Mouse (Mus musculus) hematopoietic stem cell, adult 5-6 weeks (primary cell): ENCODE measurements around the gene Mab21l2. TPM values are rescaled to one million over a fixed set of nuclear protein-coding genes. Genes with fewer than 3 reads are reported as not detected.

ENCODE experiments used
- ATAC-seq, 2 experiments: fragments of 125-278 bp in 1 of 2; replicated peaks in 1 of 2; 2 replicates each; pipeline ENCODE4 v1.8.0; 2016 to 2017; ENCODE audit warnings: inconsistent platforms in 2 of 2, mild to moderate bottlenecking in 2 of 2, moderate number of reproducible peaks in 2 of 2, low read depth in 1 of 2, moderate TSS enrichment in 1 of 2; ENCODE audit not compliant: low FRiP score in 2 of 2, poor library complexity in 2 of 2, severe bottlenecking in 2 of 2, insufficient read depth in 1 of 2, low TSS enrichment in 1 of 2
- total RNA-seq: library from RNA; stranded (forward); fragments of 172-1452, 232-1000 nt; gene quantifications from 2 replicates; pipeline ENCODE4 v1.2.3, GENCODE M21; 2017

Gene Mab21l2
- total RNA-seq, 1 experiment from 2014 or later, result not detected

- no peak for ATAC-seq
Observed at GRCm38 (mm10) chr3:86544785-86545184, 3.6 kb downstream of the Mab21l2 start.

DNA sequence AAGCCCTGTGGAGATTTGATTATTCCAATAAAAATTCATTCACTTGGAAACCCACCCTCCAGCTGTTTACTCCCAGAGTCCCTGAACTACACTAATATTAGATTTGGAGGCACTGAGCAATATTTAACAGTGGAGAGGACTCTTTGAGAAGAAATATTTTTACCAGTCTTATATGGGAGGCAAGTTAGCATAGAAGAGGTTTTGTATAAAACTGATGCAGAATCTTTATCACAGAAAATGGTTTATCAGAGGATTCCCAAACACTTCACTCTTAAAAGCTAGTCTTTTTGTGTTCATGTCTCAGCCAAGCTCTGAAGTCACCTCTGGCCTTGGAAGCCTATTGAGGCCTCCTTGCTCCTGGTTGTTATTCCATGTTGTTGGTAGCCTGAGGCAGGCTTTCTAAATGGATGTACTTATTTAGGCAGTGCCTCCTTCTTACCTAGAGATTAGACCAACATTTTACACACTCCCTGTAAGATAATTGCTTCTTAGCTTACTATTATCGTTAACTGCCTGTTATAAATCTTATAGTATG, 6.5 kb downstream of the Mab21l2 start:
- no peak for ATAC-seq

DNA sequence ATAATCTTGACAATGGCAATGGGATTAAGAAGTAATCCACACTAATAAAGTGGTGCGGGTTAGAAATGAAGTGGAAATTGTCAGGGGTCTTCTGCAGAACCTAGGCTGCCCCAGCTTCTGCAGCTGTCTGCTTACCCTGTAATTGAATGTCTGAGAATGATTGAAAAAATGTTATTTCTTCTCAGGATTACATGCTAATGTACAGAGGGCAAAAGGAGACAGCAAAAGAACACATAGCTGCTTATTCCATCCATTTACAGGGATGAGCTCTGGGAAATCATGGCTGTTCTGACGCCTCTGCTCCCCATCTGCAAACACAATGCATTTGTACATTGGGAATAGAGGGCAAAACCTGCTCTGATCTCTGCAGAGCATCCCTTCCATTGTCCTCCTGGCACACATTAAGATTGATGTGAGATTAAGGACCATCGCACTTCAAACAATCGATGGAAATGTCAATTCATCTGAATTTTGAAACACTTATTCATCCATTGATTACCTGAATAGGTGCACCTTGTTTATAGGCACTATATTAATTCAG, 7.3 kb downstream of the Mab21l2 start:
- no peak for ATAC-seq

DNA sequence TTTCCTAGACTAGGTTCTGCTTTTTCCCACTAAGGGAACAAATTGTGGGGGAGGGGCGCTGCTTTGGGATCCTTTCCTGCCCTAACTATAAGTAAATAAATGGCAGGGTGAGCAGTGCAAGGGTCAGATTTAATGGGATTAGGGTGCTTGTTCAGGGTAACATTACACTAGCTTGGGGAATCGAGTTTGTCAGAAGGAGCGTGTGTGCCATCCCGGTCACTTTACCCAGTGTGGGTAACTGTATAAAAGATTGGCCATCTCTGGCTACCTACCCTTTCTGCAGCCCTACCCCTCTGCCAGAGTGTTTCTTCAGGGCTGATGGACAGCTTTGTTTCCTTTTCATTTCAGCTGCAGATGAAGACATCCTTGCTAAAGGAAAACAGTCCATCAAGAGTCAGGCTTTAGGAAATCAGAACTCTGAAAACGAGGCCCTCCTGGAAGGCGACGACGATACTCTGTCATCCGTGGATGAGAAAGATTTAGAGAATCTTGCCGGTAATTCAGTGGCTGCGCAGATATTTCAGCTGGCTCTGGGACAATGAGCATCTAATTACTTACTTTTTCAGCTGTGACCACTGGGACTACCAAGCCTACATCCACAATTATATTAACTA, 8.8 kb downstream of the Mab21l2 start:
- ATAC-seq, result no peak

GRCm38 (mm10) chr3:86538645-86539554, 9.5 kb downstream of the Mab21l2 start:
- no peak for ATAC-seq

GRCm38 (mm10) chr3:86536751-86537150, 11.7 kb downstream of the Mab21l2 start:
- no peak for ATAC-seq

- ATAC-seq, result no peak
Observed at GRCm38 (mm10) chr3:86531531-86532269, 16.7 kb downstream of the Mab21l2 start.

GRCm38 (mm10) chr3:86522880-86523505, 25.4 kb downstream of the Mab21l2 start:
- no peak for ATAC-seq

DNA sequence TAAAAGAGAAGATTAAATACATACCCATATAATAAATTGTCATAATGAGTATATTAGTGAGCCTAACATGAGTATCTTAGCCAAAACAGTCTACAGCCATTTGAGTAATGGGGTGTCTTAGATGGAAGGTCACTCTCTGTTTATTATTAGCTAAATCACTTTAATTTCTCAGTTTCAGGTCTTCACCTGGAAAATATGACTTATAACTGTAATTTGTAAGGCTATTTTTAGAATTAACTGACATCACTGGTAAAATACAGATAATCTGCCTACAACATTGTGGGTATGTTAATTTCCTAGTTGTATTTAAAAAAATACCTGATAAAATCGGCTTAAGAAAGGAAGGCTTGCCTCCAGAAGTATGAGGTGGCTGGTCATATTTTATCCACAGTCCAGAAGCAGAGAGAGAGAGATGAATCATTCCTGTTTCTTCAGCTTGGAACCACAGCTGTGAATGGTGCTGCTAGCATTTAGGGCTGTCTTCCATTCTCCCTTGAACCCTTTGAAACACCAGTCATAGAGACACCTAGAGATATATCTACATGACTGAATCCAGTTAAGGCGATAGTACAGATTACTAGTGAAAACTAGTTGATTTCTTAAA, 29.8 kb downstream of the Mab21l2 start:
- no peak for ATAC-seq

DNA sequence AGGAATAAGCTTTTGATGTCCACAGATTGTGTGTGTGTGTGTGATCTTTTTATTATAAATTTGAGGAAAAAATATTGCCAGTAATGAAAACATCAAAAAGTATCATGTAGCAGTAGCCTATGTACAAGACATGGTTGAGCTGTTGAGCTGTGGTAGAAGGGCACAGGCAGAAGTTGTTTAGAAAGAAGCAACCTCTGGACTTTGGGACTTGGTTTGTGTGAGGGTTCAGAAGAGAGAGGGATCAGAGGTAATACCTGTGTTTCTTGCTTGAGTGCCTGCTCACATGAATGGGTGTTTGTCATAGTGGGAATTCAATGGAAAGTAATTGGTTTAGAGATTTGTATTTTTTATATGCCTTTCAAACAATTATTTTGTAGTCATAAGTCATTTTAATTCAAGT, 47.8 kb downstream of the Mab21l2 start:
- no peak for ATAC-seq
